Mouse (Mus musculus) liver, embryonic 11.5 days (tissue): ENCODE results near the gene Morc3. TPM values are rescaled to one million over a fixed set of nuclear protein-coding genes. Genes with fewer than 3 reads are reported as not detected.

Source experiments
- ATAC-seq: fragments of 200-750 bp; cut with Nextera tagmentation; replicated peaks from 2 replicates; pipeline ENCODE4 v1.8.0; 2017; ENCODE audit warnings: moderate number of reproducible peaks, mild to moderate bottlenecking, moderate TSS enrichment, moderate library complexity; ENCODE audit not compliant: low FRiP score
- DNase-seq: peaks from one replicate; pipeline ENCODE4 v3.0.0-alpha.2; 2017; ENCODE audit warnings: low spot score
- H3K27ac ChIP-seq: fragments of 300-500 bp; sonication (generic); 2 replicates; pipeline ENCODE4 v1.5.1; 2014; ENCODE audit warnings: mild to moderate bottlenecking, low read depth, low read length, control low read depth
- H3K27me3 ChIP-seq: fragments of 300-500 bp; sonication (generic); replicated peaks from 2 replicates; pipeline ENCODE4 v1.6.1; 2014; ENCODE audit warnings: low read length, mixed read lengths; ENCODE audit not compliant: control insufficient read depth, insufficient read depth
- H3K36me3 ChIP-seq: fragments of 300-500 bp; sonication (generic); 2 replicates; pipeline ENCODE4 v1.6.1; 2014; ENCODE audit warnings: mild to moderate bottlenecking, low read length, moderate library complexity, mixed read lengths; ENCODE audit not compliant: control insufficient read depth, insufficient read depth
- H3K4me1 ChIP-seq: fragments of 300-500 bp; sonication (generic); replicated peaks from 2 replicates; pipeline ENCODE4 v1.6.1; 2014; ENCODE audit warnings: low read length, mixed read lengths; ENCODE audit not compliant: control insufficient read depth, insufficient read depth
- H3K4me2 ChIP-seq: fragments of 300-500 bp; sonication (generic); 2 replicates; pipeline ENCODE4 v1.6.1; 2014; ENCODE audit warnings: mild to moderate bottlenecking, control low read depth, moderate library complexity
- H3K4me3 ChIP-seq: fragments of 300-500 bp; sonication (generic); 2 replicates; pipeline ENCODE4 v1.5.1; 2014; ENCODE audit warnings: low read depth, low read length, control low read depth
- H3K9ac ChIP-seq: fragments of 300-500 bp; sonication (generic); 2 replicates; pipeline ENCODE4 v1.6.1; 2014; ENCODE audit warnings: low read depth, low read length, control low read depth
- H3K9me3 ChIP-seq: fragments of 300-500 bp; sonication (generic); 2 replicates; pipeline ENCODE4 v1.6.1; 2016; ENCODE audit warnings: low read length, inconsistent platforms, mixed read lengths; ENCODE audit not compliant: control insufficient read depth
- WGBS: fragments of 180-500 bp; shearing (Covaris S2); extraction: QIAGEN DNeasy Blood & Tissue Kit; methylation state at CpG from one replicate; pipeline ENCODE4 v1.1.7; 2014; 5-methylcytosine and 5-hydroxymethylcytosine counted together
- polyA plus RNA-seq: library from polyadenylated mRNA; unstranded; fragments of >200 nt; fragmentation: Nextera tagmentation; extraction: Ambion mirVana; gene quantifications from 2 replicates; pipeline ENCODE4 v1.2.1, GENCODE M21; 2014

The Morc3 gene
- polyA plus RNA-seq, 1 experiment from 2014 or later: 37.0 TPM

DNA sequence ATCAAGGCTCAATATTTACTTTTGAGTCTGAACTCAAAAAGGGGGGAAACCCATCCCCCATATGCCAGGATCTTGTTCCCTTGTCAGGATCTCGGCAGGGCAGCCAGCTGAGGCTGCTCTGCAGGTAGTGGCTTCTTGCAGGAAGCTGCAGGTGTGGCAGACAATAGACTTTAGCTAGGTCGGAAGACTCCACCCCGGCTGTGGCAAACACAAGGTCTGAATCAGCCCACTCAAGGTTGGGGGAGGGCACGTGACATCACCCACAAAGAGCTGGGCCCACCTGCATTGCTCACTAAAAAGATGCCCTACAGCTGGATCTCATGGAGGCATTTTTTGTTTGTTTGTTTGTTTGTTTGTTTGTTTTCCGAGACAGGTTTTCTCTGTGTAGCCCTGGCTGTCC lies 75.8 kb downstream of the Morc3 start:
- Histone ChIP-seq H3K27me3 (no peaks in the 10 kb centered on the region), H3K4me2 (no peak overlapping the region), H3K9ac (no peak overlapping the region), H3K4me3 (no peak overlapping the region), H3K27ac (no peak overlapping the region), H3K9me3 (no peaks in the 10 kb centered on the region), H3K4me1 (no peaks in the 10 kb centered on the region), H3K36me3 (peaks cover 3% of the 10 kb centered on the region; the same call in 1 of the 2 replicates)
- DNase-seq (no peak), ATAC-seq (no peak)
- 74% methylated on average over 5 of the region's 5 CpGs for WGBS

DNA sequence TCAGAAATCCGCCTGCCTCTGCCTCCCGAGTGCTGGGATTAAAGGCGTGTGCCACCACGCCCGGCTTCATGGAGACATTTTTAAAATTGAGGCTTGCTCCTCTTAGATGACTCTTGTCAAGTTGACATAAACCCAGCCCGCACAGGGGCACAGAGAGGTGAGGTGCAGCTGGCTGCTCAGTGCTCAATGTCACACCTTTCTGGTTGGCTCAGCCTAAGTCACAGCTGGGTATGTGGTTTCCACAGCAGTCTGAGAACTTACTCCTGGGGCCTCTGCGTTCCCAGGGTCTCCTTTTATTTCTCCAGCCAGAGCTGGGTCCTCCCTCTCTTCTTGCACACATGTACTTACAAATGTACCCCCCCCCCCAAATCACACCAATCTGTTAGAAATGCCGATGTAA lies 76.3 kb downstream of the Morc3 start:
- WGBS: 87% methylated on average over 8 of the region's 8 CpGs
- no peaks in the 10 kb centered on the region for H3K27me3 ChIP-seq
- no peak overlapping the region for H3K27ac ChIP-seq
- no peaks in the 10 kb centered on the region for H3K4me1 ChIP-seq
- H3K36me3 ChIP-seq: no peaks in the 10 kb centered on the region; the same call in 1 of the 2 replicates
- H3K4me3 ChIP-seq: no peak overlapping the region
- no peak overlapping the region for H3K9ac ChIP-seq
- ATAC-seq: no peak
- no peak overlapping the region for H3K4me2 ChIP-seq
- no peak for DNase-seq
- no peaks in the 10 kb centered on the region for H3K9me3 ChIP-seq

DNA sequence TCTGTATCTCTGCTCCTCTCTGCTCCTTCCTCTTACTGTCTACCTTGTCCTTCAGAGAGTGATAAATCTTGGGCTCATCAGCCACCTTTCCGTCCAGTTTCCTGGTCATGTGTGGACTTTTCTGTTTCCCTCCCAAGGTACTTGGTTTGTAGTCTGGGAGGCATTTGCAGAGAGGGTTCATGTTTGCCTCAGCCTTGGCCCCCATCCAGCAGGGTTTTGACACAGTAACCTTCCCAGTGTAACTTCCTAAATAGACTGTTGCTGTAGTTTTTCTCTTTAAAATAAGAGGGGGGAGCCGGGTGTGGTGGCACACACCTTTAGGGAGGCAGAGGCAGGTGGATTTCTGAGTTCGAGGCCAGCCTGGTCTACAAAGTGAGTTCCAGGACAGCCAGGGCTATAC lies 78.0 kb downstream of the Morc3 start:
- no peaks in the 10 kb centered on the region for H3K4me1 ChIP-seq
- no peaks in the 10 kb centered on the region for H3K36me3 ChIP-seq
- H3K27me3 ChIP-seq: no peaks in the 10 kb centered on the region
- no peak for ATAC-seq
- H3K4me3 ChIP-seq: no peak overlapping the region
- no peaks in the 10 kb centered on the region for H3K9me3 ChIP-seq
- H3K27ac ChIP-seq: no peak overlapping the region
- WGBS: 82% methylated on average over 3 of the region's 3 CpGs
- H3K4me2 ChIP-seq: no peak overlapping the region
- DNase-seq: no peak
- no peak overlapping the region for H3K9ac ChIP-seq

DNA sequence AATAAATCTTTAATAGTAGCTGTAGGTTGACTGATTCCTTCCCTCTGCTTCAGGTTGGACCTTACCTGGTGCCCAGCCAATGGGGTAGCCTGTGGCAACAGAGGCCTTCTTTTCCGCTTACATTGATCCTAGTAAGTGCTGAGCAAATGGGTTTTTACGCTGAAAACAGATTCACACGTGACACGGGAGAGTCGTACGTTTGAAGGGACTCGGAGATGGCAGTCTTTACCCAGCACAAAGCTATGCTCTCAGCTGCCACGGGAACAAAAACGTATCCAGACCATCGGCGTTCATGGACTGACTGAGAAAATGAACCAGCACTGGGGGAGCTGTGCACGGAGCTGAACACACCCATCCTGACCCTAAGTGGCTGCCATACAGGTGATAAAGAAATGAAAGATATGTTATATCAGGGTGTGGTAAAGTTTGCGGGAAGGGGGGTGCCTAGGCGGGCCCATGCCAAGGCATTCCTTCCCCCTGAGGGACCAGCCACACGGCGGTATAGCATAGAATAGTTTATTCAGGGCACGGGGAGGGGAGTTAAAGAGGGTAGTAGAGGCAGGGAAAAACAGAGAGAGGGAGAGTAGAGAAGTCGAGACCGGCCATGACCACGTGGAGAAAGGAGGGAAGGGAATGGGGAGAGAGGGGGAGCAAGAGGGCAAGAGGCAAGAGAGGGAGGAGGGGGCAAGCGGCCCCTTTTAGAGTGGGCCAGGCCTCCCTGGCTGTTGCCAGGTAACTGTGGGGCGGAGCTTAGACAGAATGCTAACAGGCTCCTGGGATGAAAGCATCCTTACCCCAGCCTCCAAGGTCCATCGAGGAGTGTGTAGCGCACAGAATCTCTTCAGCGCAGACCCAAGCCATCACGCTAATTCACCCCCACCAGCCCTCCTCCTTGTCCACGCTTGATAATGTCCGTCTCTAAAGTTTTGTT lies 79.1 kb downstream of the Morc3 start:
- H3K36me3 ChIP-seq: no peaks in the 10 kb centered on the region
- no peaks in the 10 kb centered on the region for H3K4me1 ChIP-seq
- no peak overlapping the region for H3K27ac ChIP-seq
- H3K9ac ChIP-seq: no peak overlapping the region
- WGBS: 61% methylated on average over 28 of the region's 28 CpGs
- ATAC-seq (peak; percentile 49; the same call in 1 of the 2 replicates), DNase-seq (no peak)
- no peak overlapping the region for H3K4me3 ChIP-seq
- no peaks in the 10 kb centered on the region for H3K27me3 ChIP-seq
- no peak overlapping the region for H3K4me2 ChIP-seq
- no peaks in the 10 kb centered on the region for H3K9me3 ChIP-seq

DNA sequence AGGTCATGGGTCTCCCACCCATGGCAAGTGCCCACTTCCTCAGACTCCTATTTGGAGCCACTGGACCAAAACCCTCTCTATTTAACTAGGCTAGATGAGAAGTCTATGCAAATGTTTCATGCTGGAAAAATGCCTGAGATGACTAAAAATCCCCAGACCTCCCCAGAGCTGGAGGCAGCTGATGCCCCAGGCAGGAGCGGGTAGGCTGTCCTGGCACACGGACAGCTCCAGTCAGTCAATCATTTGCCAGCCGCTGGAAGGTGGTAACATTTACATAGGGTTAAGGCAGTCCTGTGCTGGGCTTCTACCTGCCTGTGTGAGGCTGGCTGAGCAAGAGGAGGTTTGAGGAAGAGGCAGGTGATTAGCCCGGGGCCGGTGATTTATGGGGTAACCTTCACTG lies 80.2 kb downstream of the Morc3 start:
- Histone ChIP-seq H3K9ac (no peak overlapping the region), H3K4me3 (no peak overlapping the region), H3K4me1 (no peaks in the 10 kb centered on the region), H3K4me2 (no peak overlapping the region), H3K36me3 (no peaks in the 10 kb centered on the region), H3K27me3 (no peaks in the 10 kb centered on the region), H3K27ac (no peak overlapping the region), H3K9me3 (no peaks in the 10 kb centered on the region)
- DNase-seq: no peak
- WGBS: 68% methylated on average over 5 of the region's 5 CpGs
- ATAC-seq: no peak

DNA sequence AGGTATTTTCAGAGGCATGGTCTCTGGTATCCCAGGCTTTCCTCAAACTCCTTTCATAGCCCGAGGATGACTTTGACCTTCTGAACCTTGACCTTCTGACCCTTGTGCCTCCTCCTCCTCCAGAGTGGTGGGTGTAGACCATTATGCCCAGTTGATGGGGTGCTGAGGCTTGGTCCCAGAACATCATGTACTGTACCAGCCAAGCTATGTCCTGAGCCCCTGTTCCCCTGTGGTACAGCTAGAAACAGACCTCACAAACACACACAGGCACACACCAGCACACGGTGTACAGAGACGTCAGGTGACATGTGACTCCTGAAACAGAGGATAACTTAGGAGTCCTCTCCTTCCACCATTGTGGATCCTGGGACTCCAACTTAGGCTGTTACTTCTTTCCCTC lies 80.9 kb downstream of the Morc3 start:
- no peak overlapping the region for H3K9ac ChIP-seq
- DNase-seq: no peak
- H3K36me3 ChIP-seq: no peaks in the 10 kb centered on the region
- no peak overlapping the region for H3K27ac ChIP-seq
- H3K27me3 ChIP-seq: no peaks in the 10 kb centered on the region
- no peaks in the 10 kb centered on the region for H3K9me3 ChIP-seq
- ATAC-seq: no peak
- H3K4me2 ChIP-seq: no peak overlapping the region
- H3K4me3 ChIP-seq: no peak overlapping the region
- WGBS: 70% methylated on average over 3 of the region's 3 CpGs
- H3K4me1 ChIP-seq: no peaks in the 10 kb centered on the region

DNA sequence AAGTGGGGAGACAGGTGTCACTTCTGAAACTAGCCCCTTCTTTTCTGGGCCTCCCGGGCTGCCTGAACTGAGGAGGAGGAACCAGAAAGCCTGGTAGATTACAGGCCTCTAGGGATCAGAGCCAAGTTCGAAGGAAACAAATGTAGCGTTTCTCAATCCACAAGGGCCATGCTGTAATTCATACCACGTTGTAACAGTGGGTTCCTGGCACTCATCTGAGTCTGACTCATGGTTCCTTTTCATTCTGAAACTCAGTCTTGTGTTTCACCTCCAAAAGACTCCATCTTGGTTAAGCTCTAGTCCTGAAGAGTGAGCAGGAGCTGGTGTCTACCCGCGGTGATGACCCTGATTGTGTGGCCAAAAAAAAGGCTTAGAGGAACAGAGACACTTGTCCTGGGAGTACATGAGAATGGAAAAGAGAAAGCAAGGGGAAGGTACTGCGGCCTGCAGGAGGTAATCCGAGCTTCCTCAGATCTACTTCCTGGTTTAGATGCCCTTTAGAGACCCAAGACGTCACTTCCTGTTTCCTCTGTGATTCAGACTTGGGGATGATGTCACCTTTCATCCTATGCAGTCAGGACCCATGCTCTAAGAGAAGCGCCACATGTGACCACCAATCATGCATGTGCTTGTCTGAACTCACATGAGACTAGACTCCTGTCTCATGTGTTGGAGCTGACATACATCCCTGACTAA lies 82.1 kb downstream of the Morc3 start:
- no peak overlapping the region for H3K27ac ChIP-seq
- H3K27me3 ChIP-seq: no peaks in the 10 kb centered on the region
- no peak overlapping the region for H3K4me2 ChIP-seq
- H3K9me3 ChIP-seq: no peaks in the 10 kb centered on the region
- no peaks in the 10 kb centered on the region for H3K36me3 ChIP-seq
- no peak overlapping the region for H3K9ac ChIP-seq
- H3K4me3 ChIP-seq: no peak overlapping the region
- WGBS: 74% methylated on average over 10 of the region's 10 CpGs
- ATAC-seq (no peak), DNase-seq (no peak)
- H3K4me1 ChIP-seq: no peaks in the 10 kb centered on the region

DNA sequence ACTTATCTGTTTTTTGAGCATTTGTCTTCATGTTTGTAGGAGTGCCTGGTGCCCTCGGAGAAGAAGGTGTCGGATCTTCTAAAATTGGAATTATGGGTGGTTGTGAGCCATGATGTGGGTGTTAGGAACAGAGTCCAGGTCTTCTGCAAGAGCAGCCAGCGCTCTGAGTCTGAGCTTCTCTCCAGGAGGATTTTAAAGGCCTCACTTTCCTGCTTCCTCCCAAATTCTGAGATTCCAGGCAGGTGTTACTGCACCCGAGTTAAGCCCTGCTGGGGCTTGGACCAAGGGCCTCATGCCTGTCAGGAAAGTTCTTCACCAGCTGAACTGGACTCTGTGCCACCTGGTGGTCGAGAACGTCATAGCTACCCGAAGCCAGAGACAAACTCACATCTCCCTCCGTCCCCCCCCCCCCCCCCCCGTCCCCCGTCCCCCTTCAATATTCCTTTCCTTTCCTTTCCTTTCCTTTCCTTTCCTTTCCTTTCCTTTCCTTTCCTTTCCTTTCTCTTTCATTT lies 83.5 kb downstream of the Morc3 start:
- WGBS: 41% methylated on average over 7 of the region's 10 CpGs
- Histone ChIP-seq H3K27me3 (no peaks in the 10 kb centered on the region; the same call in 1 of the 2 replicates), H3K9ac (no peak overlapping the region), H3K9me3 (no peaks in the 10 kb centered on the region), H3K4me1 (no peaks in the 10 kb centered on the region), H3K4me3 (no peak overlapping the region), H3K36me3 (no peaks in the 10 kb centered on the region), H3K27ac (no peak overlapping the region), H3K4me2 (no peak overlapping the region)
- ATAC-seq (no peak), DNase-seq (no peak)
